Mouse (Mus musculus) left cerebral cortex, adult 11 months (tissue): ENCODE results near the gene Ino80d.

Experiments
- DNase-seq: peaks from one replicate; pipeline ENCODE4 v3.0.0; 2022; ENCODE audit warnings: low spot score

The Ino80d gene

DNA sequence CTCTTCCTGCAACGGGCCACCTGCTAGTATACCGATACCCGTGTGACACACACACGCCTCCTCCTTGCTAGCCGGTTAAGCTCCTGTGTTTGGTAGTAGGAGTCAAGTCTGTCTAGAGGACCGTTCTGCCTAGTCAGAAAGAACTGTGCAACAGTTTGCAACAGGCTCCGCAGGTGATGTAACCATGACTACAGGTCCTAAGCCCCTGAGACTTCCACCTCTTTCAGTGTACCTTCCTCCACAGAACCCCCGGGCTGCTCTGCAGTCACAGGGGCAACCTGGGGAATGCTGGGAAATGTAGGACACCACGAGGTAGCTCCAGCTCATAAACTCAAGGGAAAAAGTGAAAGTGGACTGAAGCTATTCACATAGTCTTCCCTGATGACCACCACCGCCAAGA lies 123.4 kb downstream of the Ino80d start:
- no peak for DNase-seq

DNA sequence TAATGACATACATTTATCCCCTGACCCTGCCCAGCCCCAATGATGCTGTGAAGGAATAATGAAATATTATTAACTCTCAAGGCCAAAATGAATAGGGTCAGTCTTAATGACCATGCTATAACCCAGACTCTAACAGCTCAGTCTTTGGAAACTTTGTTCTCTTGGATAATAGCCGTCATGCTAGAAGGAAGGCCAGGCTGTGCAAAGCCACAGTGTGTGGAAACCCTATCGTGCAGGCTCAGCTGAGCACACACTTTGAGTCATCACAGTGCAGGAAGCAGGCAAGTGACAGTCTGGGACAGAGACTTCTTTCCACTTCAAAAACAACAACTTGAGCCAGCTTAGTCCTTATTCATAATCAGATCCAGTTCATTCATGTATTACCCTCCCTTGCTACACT lies 126.9 kb downstream of the Ino80d start:
- no peak for DNase-seq

DNA sequence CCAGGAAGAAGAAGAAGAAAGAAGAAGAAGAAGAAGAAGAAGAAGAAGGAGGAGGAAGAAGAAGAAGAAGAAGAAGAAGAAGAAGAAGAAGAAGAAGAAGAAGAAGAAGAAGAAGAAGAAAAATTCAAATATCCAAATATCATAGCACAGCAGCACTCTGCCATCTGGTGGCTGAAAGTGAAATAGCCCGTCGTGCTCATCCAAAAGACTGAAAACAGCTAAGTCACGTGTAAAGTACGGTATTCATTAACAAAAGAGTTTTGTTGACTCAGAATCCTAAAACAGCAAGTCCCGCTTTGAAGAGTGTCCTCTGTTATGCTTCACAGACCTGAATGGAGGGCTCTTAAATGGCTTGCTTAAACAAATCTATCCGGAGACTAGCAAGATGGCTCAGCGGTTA lies 128.2 kb downstream of the Ino80d start:
- DNase-seq = peak; percentile 14

DNA sequence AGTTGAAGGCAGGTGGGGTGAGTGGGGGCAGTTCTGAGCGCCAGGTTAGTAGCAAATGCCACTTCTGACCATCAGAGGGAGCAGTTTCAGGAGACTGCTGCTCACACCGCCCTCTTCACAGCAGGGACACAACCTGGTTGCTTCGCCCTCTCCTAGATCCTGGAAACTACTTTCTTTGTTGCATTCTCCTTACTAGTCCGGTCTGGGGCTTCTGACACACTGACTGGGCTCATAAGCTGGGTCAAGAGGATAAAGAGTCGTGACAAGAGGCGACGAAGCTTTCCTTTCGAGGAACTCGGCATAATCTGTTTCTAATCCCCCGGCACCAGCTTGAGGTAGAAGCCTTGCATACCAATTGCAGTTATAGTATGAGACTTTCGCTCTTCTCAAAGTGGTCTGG lies 129.9 kb downstream of the Ino80d start:
- DNase-seq = peak; percentile 12

DNA sequence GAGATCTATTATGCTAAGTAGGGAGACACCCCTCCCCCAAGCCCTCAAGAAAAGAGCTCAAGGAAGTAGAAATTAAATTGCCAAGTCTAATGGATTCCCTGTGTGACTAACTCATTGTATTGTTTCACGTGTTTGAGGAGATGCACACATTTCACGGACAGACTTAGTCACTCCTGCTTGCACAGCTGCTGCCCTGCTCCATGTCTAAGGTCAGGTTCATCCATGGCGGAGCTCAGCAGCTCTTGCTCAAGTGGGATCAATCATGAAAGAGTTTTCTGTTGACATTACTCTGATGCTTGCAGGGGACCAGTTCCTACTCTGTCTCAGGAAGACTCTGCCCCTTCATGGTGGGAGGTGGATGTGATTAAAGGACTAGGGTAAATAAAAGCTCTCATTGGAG lies 137.7 kb downstream of the Ino80d start:
- DNase-seq = no peak

DNA sequence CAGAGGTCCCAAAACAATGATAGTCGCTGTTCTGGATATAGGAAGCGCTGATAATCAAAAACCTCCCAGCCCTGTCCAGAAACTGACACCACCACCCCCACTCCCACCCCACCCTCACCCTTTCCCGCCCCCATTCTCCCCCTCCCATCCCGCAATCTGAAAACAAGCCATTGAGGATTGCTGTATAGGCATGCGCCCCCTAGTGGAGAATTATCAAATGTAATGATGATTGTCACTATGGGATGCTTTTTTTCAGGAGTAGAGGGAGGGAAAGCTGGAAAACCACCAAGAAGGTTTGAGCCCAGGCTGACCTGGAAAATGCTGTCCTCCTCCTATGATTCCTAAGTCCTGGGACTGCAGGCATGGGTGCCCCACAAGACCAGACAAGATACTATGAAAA lies 147.6 kb downstream of the Ino80d start:
- no peak for DNase-seq

DNA sequence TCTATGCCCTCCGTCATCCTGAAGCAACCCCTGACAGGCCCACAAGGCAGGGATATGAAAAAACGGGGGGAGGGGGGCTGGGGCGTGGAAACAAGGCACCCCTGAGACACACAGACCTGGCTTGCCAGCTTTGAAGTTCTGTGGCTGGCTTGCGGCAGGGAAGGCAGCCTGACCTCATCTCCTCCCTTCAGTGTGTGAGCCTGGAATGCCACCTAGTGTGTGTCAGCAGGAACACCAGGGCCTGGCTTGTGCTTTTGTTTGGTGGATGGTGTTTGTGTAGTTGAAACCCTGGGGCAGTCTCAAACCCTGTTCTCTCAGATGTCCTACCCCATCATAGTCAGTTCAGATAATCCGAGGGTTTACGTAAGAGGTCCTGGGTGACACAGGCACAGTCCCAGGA lies 150.2 kb downstream of the Ino80d start:
- DNase-seq = peak; percentile 34

DNA sequence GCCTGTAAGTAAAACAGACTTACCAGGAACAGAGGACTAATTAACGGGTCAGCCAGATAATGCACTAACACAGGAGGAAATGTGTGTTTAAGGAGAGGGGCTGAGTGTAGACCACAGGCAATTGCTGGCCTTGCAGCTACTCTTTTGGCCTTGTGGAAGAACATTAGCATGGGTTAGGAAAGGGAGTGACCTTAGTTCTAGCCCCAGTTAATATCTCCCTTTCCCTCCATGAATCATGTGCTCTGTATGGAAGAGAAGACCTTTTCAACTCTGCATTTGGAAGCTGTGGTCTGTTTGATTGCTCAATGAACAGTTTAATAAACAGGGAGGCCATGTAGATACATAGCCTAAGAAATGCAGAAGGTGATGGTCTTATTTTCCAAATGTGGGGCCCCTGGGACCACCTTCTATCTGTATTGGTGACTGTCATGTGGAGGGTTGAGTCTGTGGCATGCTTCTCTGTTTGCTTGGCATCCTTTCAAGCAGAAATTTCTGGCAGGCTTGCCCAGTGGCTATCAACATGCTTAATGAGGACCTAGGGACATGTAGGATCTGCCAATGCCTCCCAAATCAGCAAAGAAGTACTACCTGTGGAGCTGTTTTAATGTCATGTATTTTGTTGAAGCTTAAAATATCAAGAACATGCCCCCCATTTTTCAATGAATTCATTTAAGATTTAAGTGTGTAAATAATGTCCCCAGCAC lies 157.4 kb downstream of the Ino80d start:
- DNase-seq = no peak

DNA sequence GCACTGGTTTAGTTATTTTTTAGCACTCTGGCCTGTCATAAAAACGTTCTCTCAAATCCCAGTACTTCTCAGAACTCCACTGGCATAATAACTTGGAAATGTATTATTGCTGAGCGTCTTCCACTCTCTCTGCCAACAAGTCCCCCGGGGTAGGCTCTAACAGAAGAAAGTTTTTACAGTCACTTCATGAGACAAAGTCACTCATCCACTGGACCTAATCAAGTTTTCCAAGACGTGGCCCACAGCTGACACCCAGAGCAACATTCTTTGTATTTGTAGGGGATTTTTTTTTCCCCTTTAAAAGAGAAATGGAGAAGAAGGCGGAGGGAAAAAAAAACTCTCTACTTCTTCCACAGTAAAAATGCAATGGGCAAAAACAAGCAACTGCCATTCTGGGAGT lies 157.9 kb downstream of the Ino80d start:
- no peak for DNase-seq

DNA sequence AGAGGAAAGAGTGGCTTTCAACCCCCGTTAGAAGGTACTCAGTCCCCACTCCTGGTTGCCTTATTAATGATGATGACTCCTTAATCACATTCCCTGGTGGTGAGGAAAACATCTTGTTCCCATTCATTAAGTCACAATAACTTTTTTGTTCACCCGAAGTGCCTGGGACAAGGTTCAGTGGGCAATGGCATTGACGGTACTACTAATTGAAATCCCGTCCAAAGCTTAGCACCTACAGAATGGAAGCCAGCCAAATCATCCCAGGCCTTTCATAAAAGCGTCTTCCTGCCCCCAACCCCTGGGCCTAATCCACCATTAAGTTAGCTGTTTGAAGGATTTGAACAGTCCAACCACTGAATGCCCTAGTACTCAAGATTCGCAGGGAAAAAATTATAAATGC lies 159.1 kb downstream of the Ino80d start:
- no peak for DNase-seq

DNA sequence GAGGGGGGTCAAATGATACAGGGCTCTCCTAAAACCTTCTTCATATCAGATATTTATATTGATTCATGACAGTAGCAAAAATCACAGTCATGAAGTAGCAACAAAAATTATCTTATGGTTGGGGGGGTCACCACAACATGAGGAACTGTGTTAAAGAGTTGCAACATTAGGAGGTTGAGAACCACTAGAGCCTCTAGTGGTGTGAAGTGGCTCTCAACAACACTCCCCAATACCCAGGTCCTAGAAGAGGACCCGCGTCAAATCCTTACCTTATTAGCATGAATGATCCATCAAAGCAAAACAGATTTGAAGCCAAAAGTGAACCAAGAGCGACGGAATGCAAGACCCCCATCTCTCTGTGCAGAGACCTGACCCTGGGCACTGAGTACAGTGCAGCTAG lies 161.4 kb downstream of the Ino80d start:
- DNase-seq = no peak

DNA sequence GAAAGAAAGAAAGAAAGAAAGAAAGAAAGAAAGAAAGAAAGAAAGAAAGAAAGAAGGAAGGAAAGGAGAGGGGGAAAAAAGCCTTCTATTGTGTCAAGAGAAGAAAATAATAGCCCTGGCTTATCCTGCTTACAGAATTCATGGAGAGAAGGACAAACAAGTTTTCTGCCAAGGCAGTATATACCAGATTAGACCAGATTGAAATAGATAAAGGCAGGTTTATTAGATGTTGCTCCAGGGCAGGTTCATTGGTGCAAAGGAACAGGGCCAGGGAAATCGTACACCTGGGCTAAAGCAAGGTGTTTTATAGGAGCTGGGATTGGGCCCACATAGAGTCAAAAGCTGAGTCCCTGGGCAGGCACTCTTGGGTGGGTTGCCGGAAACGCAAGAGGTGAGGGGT lies 162.1 kb downstream of the Ino80d start:
- DNase-seq = no peak

DNA sequence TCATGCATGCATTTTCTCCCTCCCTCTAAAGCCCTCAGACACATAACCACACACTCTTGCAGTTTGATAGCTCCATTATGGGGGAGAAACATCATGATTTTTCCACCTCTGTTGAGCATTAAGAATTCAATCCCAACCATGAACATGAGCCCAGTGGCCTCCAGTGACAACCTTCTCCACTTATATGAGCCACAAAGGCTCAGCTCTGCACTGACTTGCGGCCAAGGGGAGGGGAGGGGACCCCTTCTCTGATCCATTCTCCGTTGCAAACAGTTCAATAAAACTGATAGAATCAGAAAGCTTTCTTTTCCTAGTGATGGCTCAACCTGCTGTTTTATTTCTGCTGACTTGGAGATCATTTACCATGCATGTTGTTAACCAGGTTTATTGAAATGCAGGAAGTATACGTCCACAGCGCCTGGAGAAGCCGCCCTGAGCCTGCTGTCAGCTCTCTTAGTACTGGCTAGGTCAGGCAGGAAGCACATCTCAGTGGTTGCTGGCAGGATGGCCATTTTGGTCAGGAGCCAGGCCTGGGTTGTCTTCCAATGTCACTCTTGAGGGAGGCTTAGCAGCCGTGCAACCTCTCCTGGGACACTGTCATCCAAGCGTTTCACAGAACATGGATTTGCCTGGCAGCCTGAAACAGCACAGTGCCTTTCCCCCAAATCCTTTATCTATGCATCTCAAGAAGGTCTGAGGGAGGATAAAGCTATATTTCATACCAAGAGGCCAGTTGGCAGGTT lies 163.2 kb downstream of the Ino80d start:
- DNase-seq = no peak

DNA sequence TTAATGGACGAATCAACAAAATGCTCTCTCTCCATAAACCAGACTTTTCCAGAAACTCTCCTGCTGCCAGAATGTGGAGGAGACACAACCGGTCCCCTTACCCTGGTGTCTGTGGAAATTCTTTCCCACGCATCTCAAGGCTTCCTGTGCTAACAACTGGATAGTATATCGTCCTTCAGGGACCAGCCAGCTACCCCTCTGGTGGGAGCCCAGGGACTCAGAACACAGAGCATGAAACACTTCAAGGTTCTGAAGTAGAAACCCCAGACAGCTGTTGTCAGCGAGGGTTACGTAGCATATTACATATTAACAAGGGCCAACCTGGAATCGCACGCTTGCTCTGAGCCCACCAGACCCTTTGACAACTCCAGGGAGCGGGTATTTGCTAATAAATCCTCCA lies 163.9 kb downstream of the Ino80d start:
- no peak for DNase-seq

DNA sequence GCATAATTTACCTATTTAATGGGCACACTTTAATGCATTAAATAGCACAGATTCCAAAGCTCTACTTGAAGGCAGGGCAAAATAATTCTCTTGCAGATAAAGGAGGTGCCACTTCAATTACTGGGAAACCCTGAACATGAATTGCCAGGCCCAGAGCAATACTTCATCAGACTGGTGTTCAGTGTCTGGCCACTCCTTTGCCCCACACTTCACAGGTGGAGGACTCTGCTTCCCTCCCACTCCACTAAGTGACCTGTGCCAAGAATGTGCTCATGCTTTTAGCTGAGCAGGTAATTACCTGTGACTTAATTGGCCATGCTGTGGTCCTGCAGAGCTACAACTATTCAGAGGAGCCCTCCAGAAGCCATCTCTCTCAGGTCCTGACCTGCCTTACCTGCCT lies 166.7 kb downstream of the Ino80d start:
- no peak for DNase-seq

DNA sequence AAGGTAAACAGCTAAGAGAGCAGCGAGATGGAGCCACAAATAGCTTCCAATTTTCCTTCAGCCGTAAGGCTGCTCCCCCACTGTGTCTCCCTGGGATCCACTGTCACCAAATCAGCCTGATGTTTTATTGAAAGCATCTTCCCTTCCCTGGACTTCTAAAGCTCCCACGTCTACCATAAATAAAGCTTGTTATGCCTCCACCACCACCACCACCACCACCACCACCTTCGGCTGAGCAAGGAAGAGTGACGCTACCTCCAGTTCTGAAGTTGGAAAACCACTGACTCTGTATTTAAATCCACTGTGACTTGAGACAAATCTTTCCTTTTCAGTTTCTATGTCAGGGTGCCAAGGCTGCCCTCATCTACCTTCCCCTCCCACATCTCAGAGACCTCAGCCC lies 167.5 kb downstream of the Ino80d start:
- no peak for DNase-seq

DNA sequence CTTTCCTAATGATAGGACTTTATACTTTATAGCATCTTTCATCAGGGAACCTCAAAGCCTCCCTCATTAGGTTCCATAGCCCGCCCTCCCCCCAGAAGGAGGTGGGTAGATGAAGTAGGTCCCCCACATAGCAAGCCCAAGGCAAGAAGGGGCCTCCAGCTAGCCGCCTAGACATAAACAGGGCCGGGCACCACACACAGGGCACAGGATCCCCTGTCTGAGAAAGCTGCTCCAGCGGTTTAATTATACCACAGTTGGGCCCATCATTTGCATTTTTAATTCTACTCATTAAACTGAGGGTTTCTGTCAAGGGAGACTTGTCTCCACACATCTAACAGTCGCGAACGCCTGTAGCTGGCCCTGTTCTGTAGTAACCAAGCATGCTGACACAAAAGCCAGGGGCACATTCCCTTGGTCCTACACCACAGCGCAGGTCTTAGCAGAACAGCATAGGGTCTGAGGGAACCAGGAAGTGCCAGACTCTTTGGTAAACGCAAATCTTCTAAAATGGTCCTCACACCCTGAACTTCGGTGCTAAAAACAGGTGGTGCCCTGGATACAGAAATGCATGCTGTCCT lies 179.6 kb downstream of the Ino80d start:
- no peak for DNase-seq

DNA sequence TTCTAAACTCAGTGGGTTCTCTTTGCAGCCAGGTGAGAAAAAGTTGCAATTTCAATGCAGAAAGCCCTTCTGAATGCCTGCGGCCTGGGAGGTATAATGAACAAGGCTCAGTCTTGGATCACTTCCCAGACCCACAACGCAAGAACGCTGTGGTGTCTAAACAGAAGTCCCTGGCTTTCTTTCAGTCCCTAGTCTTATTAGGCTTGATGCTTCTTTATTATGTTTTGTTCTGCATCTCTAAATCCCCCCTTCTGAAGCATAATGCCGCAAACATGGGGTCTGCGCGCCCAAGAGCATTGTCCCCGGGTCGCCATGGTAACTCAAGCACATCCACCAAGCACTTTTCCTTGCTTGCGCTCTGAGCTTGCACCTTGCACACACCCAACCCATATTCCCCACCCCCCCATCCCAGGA lies 180.4 kb downstream of the Ino80d start:
- DNase-seq = no peak

DNA sequence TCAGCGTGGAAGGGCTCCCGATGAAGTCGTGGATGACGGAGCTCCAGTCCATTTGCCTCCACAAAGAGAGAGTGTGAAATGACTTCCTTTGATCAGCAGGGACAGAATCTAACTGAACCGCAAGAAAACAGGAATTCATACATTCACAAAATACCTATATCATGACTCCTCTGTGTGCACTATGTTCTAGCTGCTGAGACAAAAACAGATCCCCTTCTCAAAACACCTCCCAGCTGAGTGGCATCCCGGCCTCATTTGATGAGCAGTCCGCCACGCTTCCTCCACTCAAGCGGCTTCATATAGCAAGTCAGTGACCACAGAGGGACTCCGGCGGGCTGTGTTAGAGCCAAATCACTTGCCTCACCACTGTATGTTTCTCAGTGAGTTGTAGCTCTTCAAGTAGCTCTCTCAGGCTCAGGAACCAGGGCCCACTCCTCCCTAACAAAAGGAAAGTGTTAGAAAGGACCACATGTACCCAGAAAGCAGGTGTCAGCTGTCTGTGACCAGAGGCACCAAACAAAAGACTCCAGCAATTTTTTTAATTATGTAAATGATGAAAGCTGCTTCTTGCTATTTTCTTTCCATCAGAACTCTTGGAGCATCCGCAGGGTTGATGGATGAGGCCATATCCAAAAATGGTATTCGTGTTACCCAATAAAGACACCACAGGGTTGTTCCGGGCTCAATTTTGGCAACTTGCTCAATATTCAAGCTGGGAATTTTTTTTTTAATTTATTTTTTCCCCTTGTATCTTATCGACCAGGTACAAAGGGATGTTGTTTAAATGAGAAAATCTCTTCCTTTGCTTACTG lies 181.0 kb downstream of the Ino80d start:
- no peak for DNase-seq

DNA sequence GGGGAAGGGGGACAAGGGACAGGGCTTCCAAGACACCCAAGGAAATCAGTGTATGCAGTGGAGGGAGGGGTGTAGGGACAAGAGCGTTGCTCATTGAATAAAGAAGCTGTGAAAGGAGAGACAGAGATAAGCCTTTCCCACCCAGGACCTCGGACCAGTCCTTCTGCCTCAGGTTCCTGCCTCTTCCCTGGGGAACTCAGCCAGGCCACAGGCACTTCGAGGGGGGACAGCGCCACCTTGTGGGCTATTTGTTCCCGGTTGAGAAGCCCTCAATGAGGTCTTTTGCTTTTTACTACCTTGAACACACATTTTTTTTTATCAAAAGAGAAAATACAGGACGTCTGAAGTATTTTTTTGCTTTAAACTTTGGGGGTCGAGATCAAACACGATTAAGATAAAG lies 185.0 kb downstream of the Ino80d start:
- DNase-seq = peak; percentile 68

DNA sequence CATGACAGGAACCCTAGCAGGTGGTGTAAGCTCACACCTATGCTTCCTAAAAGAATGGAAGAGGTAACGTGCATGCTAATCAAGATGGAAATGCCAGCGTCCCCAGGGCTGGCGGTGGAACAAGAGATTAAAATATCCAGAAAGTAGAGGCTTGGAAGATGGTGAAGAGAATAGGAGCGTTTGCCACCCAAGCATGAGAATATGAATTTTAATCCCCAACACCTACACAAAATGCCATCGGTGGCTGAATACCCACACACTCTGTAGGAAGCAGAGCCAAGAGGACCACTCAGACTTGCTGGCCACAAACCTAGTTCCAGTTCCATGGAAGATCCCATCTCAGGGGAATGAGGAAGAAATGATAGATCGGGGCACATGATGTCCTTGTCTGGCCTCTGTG lies 195.2 kb downstream of the Ino80d start:
- DNase-seq = no peak

DNA sequence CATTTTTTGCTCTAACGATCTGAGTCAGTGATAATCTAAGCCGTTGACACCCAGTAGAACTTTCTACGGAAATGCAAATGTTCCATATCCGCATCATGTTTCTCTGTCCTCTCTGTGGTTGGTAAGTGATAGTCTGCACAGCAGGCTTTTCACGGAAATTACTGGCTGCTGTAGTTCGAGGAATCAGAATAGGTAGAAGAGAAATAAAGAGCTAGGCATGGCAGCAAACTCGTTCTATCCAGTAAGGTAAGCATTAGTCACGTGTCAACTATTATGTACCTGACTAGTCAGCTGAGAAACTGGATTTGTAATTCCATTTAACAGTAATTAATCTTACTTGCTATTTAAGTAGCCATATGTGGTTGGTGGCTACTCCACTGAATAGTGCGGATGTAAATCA lies 197.9 kb downstream of the Ino80d start:
- DNase-seq = no peak

DNA sequence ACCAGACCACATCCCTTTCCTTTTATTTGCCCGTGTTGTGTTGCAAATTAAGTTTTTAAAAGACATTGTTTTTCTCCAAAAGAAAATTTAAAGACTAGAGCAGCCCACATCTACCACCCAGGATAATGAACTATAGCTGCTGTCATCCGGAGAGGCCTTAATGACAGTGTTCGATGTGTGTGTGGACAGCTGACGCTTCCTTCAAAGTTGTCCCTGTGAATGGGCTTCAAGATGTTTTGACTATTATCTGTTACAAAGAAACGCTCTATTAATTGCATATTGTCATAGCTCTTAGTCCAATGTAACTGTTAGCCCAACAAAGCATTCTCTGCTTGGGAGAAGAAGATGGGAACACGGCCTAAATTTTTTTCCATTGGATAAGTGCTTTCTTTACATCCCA lies 200.0 kb downstream of the Ino80d start:
- DNase-seq = no peak
